Mouse (Mus musculus) adrenal gland, postnatal 14 days (tissue): ENCODE measurements around the gene Gm26661. TPM values are rescaled to one million over a fixed set of nuclear protein-coding genes. Genes with fewer than 3 reads are reported as not detected.

Source experiments
- DNase-seq: peaks from one replicate; pipeline ENCODE4 v3.0.0; 2021; ENCODE audit warnings: mixed read lengths
- total RNA-seq: library from RNA; stranded (reverse); gene quantifications from 2 replicates; pipeline ENCODE4 v1.2.3, GENCODE M21; 2021

Gm26661 gene
- total RNA-seq, 1 experiment from 2014 or later: not detected

DNA sequence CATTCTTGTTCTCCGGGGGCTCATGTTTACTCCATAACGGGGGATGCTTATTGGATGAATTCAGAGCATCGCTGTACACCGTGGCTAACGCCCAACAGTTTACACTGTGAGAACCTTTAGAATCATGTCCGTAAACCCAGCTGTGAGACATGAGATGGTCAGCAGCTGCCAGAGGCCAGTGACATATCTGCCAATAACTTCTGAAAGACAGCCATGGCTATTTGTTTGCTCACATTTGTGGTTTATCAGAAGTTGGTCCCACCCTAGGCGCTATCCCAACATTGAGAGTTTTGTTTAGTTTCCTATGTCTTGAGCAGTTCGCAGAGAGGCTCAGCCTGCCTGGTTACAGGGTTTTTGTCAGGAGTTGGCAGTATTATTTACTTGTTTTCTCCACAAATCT lies 30.0 kb downstream of the Gm26661 start:
- no peak for DNase-seq

DNA sequence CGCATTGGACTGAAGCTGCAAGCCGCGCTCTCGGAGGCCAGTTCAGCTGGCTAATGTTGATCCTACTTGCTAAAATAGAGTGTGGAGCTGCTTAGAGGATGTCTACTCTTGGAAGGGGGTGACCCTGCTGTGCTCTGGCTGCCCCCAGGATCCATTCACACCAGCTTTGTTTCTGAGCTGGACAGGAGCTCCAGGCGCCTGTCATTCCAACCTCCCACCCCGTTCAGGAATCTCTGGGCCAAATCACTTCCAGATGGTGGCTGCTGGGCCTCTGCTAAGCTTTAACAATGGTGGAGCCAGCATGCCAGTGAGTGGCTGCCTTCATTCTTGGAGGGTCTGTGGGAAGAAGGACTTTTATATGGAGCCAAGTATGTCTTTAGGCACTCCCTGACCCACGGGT lies 31.3 kb downstream of the Gm26661 start:
- no peak for DNase-seq

DNA sequence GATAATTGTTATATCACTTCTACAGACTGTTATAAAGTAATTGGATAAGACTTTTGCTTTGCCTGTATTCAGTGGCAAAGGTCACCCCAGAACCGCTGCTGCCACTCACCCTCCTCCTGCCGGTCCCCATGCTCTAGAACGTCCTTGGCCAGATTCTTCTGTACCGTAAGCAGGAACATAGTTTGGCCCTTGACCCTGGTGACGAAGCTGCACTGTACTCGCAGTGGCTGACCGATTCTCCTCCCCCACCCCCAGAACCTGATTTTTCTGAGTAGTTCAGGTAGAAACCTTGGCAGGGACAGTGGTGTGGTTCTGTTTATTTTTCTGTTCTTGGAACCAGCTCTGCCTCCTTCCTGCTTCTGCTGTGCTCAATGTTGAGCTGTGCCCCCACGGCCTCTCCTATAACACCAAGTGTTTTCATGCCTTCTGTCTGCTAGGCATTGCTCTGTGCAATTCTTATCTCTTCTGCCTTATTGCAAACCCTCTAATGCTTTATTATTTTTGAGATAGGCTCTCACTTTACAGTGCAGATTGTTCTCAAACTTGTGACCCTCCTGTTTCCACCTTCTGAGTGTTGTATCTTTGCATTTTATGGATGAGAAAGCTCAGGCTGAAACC lies 33.4 kb downstream of the Gm26661 start:
- peak; percentile 72 for DNase-seq

DNA sequence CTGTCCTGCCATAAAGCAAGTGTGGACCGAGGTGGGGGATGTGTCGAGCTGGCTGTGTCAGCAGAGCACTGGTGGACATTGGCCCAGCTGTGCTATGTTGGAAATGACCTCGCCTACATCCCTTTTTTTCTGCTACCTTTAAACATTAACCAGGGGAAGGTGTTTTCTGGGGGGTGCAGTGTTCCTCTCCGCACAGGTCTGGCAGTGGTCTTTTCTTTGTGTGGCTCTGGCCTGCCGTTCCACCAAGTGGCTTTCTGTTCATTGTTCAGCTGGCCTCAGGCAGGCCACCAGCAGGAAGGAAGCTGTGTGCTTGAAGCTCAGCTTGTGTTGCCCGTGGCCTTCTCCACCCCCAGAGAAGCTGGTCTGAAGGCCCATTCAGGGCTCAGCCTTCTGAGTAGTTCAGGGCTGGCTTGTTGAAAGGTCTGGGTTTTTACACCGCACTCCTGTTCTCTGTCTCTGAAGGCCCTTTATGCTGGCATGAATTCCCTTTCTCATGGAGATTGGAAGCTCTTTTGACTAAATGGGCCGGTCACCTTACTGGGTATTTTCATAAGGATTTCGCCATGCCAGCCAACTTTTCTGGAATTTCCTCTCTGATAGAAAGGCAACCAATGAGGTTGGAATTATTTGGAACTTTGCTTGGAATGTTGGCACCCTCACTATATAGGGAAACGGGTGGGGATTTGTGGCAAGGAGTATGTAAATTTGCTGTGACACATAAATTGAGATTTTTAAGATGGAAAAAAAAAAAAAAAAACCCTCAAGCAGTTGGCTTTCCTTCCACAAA lies 35.0 kb downstream of the Gm26661 start:
- peak; percentile 23 for DNase-seq

DNA sequence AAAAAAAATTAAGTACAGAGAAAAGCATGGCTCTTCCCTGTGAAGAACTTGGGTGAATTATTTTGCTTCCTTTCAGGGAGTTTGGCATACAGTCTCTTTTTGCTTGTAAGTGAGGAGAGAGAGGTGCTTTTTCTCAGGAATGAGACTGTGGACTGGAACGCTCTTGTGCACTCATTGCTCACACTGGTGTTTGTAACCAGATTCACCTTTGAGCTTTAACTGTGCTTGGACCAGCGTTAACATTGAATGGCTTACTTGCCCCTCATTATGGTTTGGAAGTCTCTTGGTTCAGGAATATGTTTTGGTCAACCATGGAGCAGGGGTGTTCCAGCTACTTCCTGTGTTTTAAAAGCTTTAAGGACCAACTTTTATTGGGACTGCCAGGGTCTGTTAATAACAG lies 37.8 kb downstream of the Gm26661 start:
- DNase-seq: no peak

DNA sequence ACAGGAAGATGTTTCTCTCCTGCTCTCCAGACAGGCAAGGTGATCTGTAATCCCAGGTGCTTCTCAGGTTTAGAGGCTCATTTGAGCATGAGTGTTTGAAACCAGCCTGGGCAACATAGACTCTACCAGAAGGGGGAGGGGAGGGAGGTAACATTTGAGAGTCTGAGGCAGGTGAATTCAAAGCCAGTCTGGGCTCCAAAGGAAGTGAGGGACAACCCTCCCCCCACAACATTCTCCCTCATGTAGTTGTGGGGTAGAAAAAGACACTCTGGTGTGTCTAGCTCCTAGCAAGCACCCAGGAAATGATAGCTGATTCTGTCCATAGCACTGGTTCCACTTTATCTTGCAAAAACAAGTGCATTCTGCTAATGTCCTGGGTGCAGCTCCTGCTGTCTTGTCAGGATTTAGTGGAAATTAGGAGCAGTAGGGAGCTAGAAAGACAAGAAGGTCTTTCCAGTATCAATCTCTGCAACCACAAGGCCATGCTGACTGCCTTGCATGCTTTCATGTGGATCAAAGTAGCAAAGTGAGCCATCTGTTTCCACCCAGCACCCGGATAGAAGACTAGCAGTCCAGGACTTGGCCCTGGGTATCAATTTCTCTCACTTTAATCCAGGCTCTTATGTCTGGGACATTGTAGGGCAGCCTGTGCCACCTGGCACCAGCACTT lies 40.5 kb downstream of the Gm26661 start:
- DNase-seq: peak; percentile 23

DNA sequence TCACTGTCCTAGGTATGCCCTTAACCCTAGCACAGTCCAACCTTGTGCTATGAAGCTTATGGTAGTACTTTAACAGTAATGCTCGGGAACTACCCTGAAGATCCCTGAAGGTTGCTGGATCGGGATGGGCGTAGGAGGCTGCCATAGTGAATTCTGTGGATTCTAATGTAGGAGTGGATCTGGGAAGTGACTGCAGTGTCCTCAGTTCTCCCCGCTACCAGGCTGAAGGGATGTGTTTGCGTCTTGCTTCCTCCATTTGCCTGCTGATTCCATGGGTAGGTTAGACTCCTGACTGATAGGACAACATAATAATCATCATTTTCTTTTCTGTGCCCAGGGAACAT lies 41.0 kb downstream of the Gm26661 start:
- no peak for DNase-seq

DNA sequence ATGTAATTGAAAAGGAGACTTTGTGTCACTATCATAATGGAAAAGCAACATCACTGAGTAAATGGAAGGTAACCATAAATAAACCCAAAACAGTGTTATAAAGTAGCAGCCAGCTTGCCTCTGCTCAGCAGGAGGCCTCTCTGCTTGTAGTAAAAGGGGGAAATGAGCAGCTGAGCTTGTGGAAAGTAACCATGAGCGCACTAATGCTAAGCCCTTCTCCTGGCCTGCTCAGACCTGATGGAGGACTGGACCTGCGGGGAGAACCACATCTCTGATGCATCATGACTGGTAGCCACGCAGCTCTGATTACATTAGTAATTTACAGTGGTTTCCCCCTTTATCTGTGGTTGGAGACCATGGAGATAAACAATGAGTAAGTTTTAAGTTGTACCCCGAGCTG lies 42.1 kb downstream of the Gm26661 start:
- no peak for DNase-seq

DNA sequence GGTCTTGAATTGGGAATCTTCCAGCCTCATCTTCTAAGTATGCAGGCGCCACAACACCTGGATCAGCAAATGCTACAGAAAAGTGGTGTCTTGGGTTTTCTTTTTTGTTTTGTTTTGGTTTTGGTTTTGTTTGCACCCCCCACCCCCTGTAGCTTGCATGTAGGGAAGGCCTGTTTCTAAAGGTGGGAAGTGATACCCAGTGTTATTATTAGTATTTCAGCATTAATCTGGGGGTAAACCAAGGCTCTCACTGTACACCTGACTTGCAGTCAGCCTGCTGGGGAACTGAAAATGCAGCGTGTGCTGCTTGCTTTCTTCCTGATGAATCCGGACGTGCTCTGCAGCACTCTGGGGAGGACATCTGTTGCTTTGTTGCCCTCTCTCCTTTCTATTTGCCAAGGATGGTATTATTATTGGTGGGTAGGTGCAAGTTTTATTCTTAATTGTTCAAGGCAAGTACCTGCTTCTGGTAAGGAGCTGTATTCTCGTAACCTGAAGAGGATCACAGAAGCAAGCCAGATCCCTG lies 47.2 kb downstream of the Gm26661 start:
- DNase-seq: no peak

DNA sequence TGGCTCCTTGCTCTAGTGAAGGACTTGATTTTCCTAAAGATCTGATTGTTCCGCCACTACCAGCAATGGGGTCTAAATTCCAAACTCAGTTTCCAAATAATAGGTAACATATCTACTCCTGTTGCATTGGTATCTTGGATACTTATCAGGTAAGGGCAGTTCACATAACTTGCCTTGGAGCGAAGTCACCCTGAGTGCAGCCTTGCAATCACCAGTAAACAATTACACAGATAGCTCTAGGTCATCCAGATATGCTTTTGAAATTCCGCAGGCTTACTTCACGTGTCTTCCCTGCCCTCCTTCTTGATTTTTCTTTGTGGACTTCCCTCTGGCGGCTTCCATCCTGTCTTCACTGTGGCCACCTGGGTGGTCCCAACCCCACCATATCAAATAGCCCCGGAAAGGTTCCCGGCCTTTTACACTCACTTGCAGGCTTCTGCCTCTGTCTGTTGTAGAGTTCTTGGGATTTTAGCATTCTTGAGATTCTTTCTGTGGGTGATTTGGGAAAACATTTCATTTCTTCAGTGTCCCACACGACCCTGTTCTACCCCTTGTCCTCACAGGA lies 48.6 kb downstream of the Gm26661 start:
- no peak for DNase-seq

Other genes with a start within 250 kb of the Gm26661 start
- 2.3 and 2.9 TPM in 2 replicates for gene Gm3558, start 223.0 kb upstream of the Gm26661 start, total RNA-seq
- gene Gm10338, start 196.0 kb upstream of the Gm26661 start, total RNA-seq: not detected in 2 replicates
- not detected in 2 replicates for gene Gm10128, start 147.6 kb upstream of the Gm26661 start, total RNA-seq
- gene Flnb, start 26.4 kb downstream of the Gm26661 start, total RNA-seq: 43.3 and 45.7 TPM in 2 replicates
- not detected in 2 replicates for gene Gm45521, start 165.7 kb downstream of the Gm26661 start, total RNA-seq
- 2.6 and 3.9 TPM in 2 replicates for gene Dnase1l3, start 203.0 kb downstream of the Gm26661 start, total RNA-seq
- 41.8 and 45.9 TPM in 2 replicates for gene Abhd6, start 211.3 kb downstream of the Gm26661 start, total RNA-seq